Mouse (Mus musculus) spleen, postnatal 10 days (tissue): ENCODE data around the gene Hesx1.
A peak's percentile ranks its signal among the peaks of the same experiment; 100 is the strongest.

ENCODE experiments used
- DNase-seq, 2 experiments: peaks; one replicate each; pipeline ENCODE4 v3.0.0; 2021 to 2022; ENCODE audit warnings: low spot score in 2 of 2

Hesx1 gene

GRCm38 (mm10) chr14:27013658-27014057 lies 19.4 kb downstream of the Hesx1 start:
- no peak for DNase-seq

GRCm38 (mm10) chr14:27017936-27018335 lies 23.7 kb downstream of the Hesx1 start:
- DNase-seq: no peak

- DNase-seq: no peak
Observed at GRCm38 (mm10) chr14:27019850-27020249, 25.6 kb downstream of the Hesx1 start.

GRCm38 (mm10) chr14:27022876-27023275 lies 28.7 kb downstream of the Hesx1 start:
- peak; percentile 59 to 82 for DNase-seq

- DNase-seq: no peak
Observed at GRCm38 (mm10) chr14:27024664-27025063, 30.4 kb downstream of the Hesx1 start.

GRCm38 (mm10) chr14:27029771-27030173 lies 35.6 kb downstream of the Hesx1 start:
- DNase-seq: no peak

GRCm38 (mm10) chr14:27031142-27031541 lies 36.9 kb downstream of the Hesx1 start:
- DNase-seq: peak; percentile 74 to 85

- DNase-seq: no peak
Observed at GRCm38 (mm10) chr14:27037513-27037912, 43.3 kb downstream of the Hesx1 start.

- DNase-seq: peak; percentile 14 to 69
Observed at GRCm38 (mm10) chr14:27038783-27039182, 44.6 kb downstream of the Hesx1 start, which contains the start of gene Il17rd. TSS of gene Il17rd (plus strand) at chr14:27038941.

- no peak for DNase-seq
Observed at GRCm38 (mm10) chr14:27039281-27040248, 45.3 kb downstream of the Hesx1 start.

GRCm38 (mm10) chr14:27040451-27040850 lies 46.2 kb downstream of the Hesx1 start:
- DNase-seq: no peak

GRCm38 (mm10) chr14:27042280-27042983 lies 48.2 kb downstream of the Hesx1 start:
- DNase-seq: no peak

GRCm38 (mm10) chr14:27043416-27043815 lies 49.2 kb downstream of the Hesx1 start:
- no peak for DNase-seq

GRCm38 (mm10) chr14:27044221-27044966 lies 50.2 kb downstream of the Hesx1 start:
- no peak for DNase-seq

GRCm38 (mm10) chr14:27044967-27045361 lies 50.7 kb downstream of the Hesx1 start:
- peak in 1 of 2 experiments; percentile 37 for DNase-seq

GRCm38 (mm10) chr14:27048231-27048956 lies 54.2 kb downstream of the Hesx1 start:
- no peak for DNase-seq

- no peak for DNase-seq
Observed at GRCm38 (mm10) chr14:27050043-27050442, 55.8 kb downstream of the Hesx1 start.

- no peak for DNase-seq
Observed at GRCm38 (mm10) chr14:27050560-27051510, 56.6 kb downstream of the Hesx1 start.

GRCm38 (mm10) chr14:27051511-27051895 lies 57.3 kb downstream of the Hesx1 start:
- DNase-seq: no peak
